Mouse (Mus musculus) C2C12 (cell line): Measurements from ENCODE around the gene Foxn3.

Experiments used
- CTCF ChIP-seq: IDR thresholded peaks from one replicate; pipeline ENCODE4 v1.5.1; 2011; ENCODE audit not compliant: control insufficient read depth, insufficient read depth, insufficient read length
- MYOD1 ChIP-seq: IDR thresholded peaks from one replicate; pipeline ENCODE4 v1.6.1; 2011; ENCODE audit warnings: low read depth; ENCODE audit not compliant: control insufficient read depth, insufficient read length
- MYOG ChIP-seq: IDR thresholded peaks from one replicate; pipeline ENCODE4 v1.6.1; 2011; ENCODE audit not compliant: control insufficient read depth, insufficient read length; ENCODE audit errors: extremely low read depth
- USF1 ChIP-seq: IDR thresholded peaks from one replicate; pipeline ENCODE4 v1.6.1; 2011; ENCODE audit warnings: low read depth, mild to moderate bottlenecking, control low read depth, moderate library complexity

DNA sequence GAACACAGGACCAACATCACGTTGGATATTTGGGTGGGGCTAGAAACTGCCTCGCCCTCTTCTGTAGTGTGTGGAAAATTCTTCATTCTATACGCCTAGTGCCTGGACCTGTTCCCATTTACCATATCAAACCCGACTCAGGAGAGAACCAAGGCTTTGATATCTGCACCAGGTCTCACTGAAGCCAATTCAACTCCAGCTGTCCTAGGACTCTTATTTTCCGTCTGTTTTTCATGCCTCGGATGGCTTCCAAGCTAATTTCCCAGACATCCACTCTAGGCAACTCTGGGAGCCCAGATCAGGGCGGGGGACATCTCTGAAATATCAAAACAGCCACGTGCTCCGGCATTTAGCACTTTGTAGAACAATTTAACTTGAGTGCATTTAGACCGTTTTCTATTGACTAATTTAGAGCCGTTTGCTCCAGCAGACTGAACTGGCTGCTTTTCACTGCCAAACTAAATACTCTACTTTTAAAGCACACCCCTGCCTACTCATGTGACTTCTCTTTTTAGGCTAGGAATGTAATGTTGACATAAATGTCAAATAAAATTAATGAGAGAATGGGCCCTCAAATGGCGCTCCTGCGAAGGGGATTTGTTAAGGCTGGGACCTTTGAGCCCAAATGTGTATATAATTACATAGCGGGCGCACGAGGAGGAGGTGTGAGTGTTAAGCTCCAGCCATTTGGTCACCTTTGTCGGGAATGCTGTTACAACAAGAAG lies 33.5 kb downstream of the Foxn3 start:
- TF ChIP-seq USF1 (no peak), CTCF (no peak), MYOD1 (no peak), MYOG (no peak)
